Mouse (Mus musculus) retina, postnatal 1 day (tissue): Measurements from ENCODE around the gene Ppt2.

ENCODE experiments used
- DNase-seq: peaks from one replicate; pipeline ENCODE4 v3.0.0-alpha.2; 2012

The Ppt2 gene

GRCm38 (mm10) chr17:34655581-34655991, 27.3 kb upstream of the Ppt2 start:
- peak; percentile 28 for DNase-seq

GRCm38 (mm10) chr17:34655160-34655559, 26.9 kb upstream of the Ppt2 start:
- no peak for DNase-seq

GRCm38 (mm10) chr17:34654392-34654791, 26.1 kb upstream of the Ppt2 start:
- no peak for DNase-seq

- DNase-seq, result peak; percentile 76
Measured at GRCm38 (mm10) chr17:34653746-34654285, 25.5 kb upstream of the Ppt2 start.

- DNase-seq, result no peak
Measured at GRCm38 (mm10) chr17:34652985-34653384, 24.7 kb upstream of the Ppt2 start.

GRCm38 (mm10) chr17:34652546-34652945, 24.2 kb upstream of the Ppt2 start:
- DNase-seq, result no peak

- peak; percentile 49 for DNase-seq
Measured at GRCm38 (mm10) chr17:34651507-34652221, 23.4 kb upstream of the Ppt2 start.

GRCm38 (mm10) chr17:34650781-34651180, 22.5 kb upstream of the Ppt2 start:
- DNase-seq, result no peak

GRCm38 (mm10) chr17:34649106-34649864, 21.0 kb upstream of the Ppt2 start:
- DNase-seq, result no peak

- no peak for DNase-seq
Measured at GRCm38 (mm10) chr17:34648141-34648890, 20.0 kb upstream of the Ppt2 start.

GRCm38 (mm10) chr17:34646906-34647787, 18.8 kb upstream of the Ppt2 start, which contains the start of gene Atf6b:
Atf6b (plus strand) TSS chr17:34647146.
- peak; percentile 99 for DNase-seq

- DNase-seq, result no peak
Measured at GRCm38 (mm10) chr17:34645831-34646511, 17.7 kb upstream of the Ppt2 start.

- no peak for DNase-seq
Measured at GRCm38 (mm10) chr17:34645256-34645829, 17.0 kb upstream of the Ppt2 start.

- DNase-seq, result peak; percentile 98
Measured at GRCm38 (mm10) chr17:34644608-34645007, 16.3 kb upstream of the Ppt2 start, which contains the start of gene Fkbpl. Fkbpl (plus strand) TSS chr17:34644764.

GRCm38 (mm10) chr17:34643944-34644343, 15.6 kb upstream of the Ppt2 start:
- DNase-seq, result no peak

GRCm38 (mm10) chr17:34643379-34643778, 15.1 kb upstream of the Ppt2 start:
- DNase-seq, result no peak

- no peak for DNase-seq
Measured at GRCm38 (mm10) chr17:34641945-34642344, 13.6 kb upstream of the Ppt2 start.

GRCm38 (mm10) chr17:34640778-34641601, 12.7 kb upstream of the Ppt2 start:
- peak; percentile 88 for DNase-seq

- DNase-seq, result no peak
Measured at GRCm38 (mm10) chr17:34639461-34640255, 11.3 kb upstream of the Ppt2 start.
